Mouse (Mus musculus) ES-E14 (cell line): Measurements from ENCODE around the gene Hist2h4. TPM values are rescaled to one million over a fixed set of nuclear protein-coding genes. Genes with fewer than 3 reads are reported as not detected.

ENCODE experiments used
- DNase-seq: peaks from one replicate; pipeline ENCODE4 v3.0.0-alpha.2; 2013; ENCODE audit warnings: low read depth, low spot score
- H3K27ac ChIP-seq: 2 replicates; pipeline ENCODE4 v1.5.1; 2012; ENCODE audit warnings: low read depth, mild to moderate bottlenecking, low read length, moderate library complexity, mixed read lengths; ENCODE audit not compliant: poor library complexity, insufficient read depth, severe bottlenecking
- H3K36me3 ChIP-seq: 2 replicates; pipeline ENCODE4 v1.6.1; 2012; ENCODE audit warnings: mild to moderate bottlenecking, low read length, moderate library complexity, mixed read lengths; ENCODE audit not compliant: control insufficient read depth, poor library complexity, insufficient read depth, severe bottlenecking
- H3K4me1 ChIP-seq, 2 experiments: fragments of 150-350 bp in 1 of 2; sonication (generic) in 1 of 2; 2 replicates each; pipeline ENCODE4 v1.6.1; 2012; ENCODE audit warnings: low read length in 2 of 2, mild to moderate bottlenecking in 1 of 2, mixed read lengths in 1 of 2; ENCODE audit not compliant: control insufficient read depth in 2 of 2, insufficient read depth in 2 of 2, poor library complexity in 1 of 2
- H3K4me3 ChIP-seq, 2 experiments: fragments of 150-350 bp in 1 of 2; sonication (generic) in 1 of 2; 2 replicates each; pipeline ENCODE4 v1.5.1; 2012; ENCODE audit warnings: low read length in 2 of 2, low read depth in 1 of 2, mild to moderate bottlenecking in 1 of 2, mixed read lengths in 1 of 2; ENCODE audit not compliant: insufficient read depth in 1 of 2, poor library complexity in 1 of 2, severe bottlenecking in 1 of 2
- H3K9ac ChIP-seq: 2 replicates; pipeline ENCODE4 v1.6.1; 2012; ENCODE audit warnings: low read depth, mild to moderate bottlenecking, low read length, mixed read lengths; ENCODE audit not compliant: poor library complexity, insufficient read depth, severe bottlenecking
- H3K9me3 ChIP-seq: fragments of 150-350 bp; sonication (generic); 2 replicates; pipeline ENCODE4 v1.6.1; 2012; ENCODE audit warnings: low read depth, mild to moderate bottlenecking, low read length; ENCODE audit not compliant: control insufficient read depth, insufficient read depth
- CHD2 ChIP-seq: IDR thresholded peaks from 2 replicates; pipeline ENCODE4 v1.6.1; 2014; ENCODE audit warnings: mild to moderate bottlenecking, low read depth, low read length, inconsistent platforms
- HCFC1 ChIP-seq: IDR thresholded peaks from 2 replicates; pipeline ENCODE4 v1.6.1; 2012; ENCODE audit warnings: low read length, inconsistent platforms, borderline replicate concordance; ENCODE audit not compliant: insufficient read depth
- MAFK ChIP-seq: IDR thresholded peaks from 2 replicates; pipeline ENCODE4 v1.6.1; 2014; ENCODE audit warnings: mild to moderate bottlenecking, low read depth, low read length, inconsistent platforms; ENCODE audit not compliant: insufficient read depth
- ZC3H11A ChIP-seq: IDR thresholded peaks from 2 replicates; pipeline ENCODE4 v1.6.1; 2012; ENCODE audit warnings: low read depth, mild to moderate bottlenecking, inconsistent platforms, low read length, borderline replicate concordance
- ZNF384 ChIP-seq: IDR thresholded peaks from 2 replicates; pipeline ENCODE4 v1.6.1; 2012; ENCODE audit warnings: low read depth, low read length, inconsistent platforms
- in situ Hi-C, 2 experiments: fragments of 600-800 bp; cut with MboI; formaldehyde crosslinking; loops; one replicate each; pipeline ENCODE4 v1.15.1; 2025; ENCODE audit warnings: low sequenced_read_pairs in 2 of 2, inconsistent platforms in 1 of 2; ENCODE audit not compliant: unreplicated experiment in 2 of 2
- total RNA-seq: library from RNA; depleted of rRNA; stranded (reverse); fragments of 300-350 nt; gene quantifications from 2 replicates; pipeline ENCODE4 v1.2.3, GENCODE M21; 2012

Hist2h4 gene
- total RNA-seq, 1 experiment: 46.0 TPM

DNA sequence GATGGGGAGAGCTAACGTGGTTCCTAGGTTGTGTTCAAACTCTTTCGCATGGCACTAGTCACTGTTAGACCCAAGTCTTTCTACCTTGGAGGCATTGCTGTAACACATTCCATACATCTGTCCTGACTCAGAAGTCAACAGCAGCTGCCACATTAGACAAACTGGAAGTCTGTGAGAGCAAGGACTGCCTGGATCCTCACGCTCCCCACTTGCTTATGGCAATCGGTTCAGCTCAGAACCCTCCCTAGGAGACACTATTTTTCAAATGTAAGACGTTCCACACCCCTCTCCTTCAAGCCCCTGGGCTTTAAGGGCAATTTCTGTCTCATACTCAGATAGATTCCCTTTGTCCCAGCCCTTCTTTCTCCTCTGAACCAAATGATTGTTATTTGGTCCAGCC, 39.0 kb upstream of the Hist2h4 start:
- peaks cover 0 to 7% of the 10 kb centered on the region in 2 experiments; a peak in 2 of 4 replicates for H3K4me1 ChIP-seq
- H3K4me3 ChIP-seq: no peak overlapping the region
- H3K9me3 ChIP-seq: no peaks in the 10 kb centered on the region
- no peaks in the 10 kb centered on the region for H3K36me3 ChIP-seq
- H3K9ac ChIP-seq: no peak overlapping the region
- DNase-seq: no peak
- TF ChIP-seq ZC3H11A: no peak
- no peak for TF ChIP-seq MAFK
- TF ChIP-seq CHD2: no peak
- no peak for TF ChIP-seq HCFC1
- TF ChIP-seq ZNF384: no peak
- H3K27ac ChIP-seq: no peak overlapping the region
- in situ Hi-C loops: no loop called here

GRCm38 (mm10) chr3:96300706-96301529, 37.8 kb upstream of the Hist2h4 start:
- TF ChIP-seq MAFK (peak; percentile 76), ZC3H11A (no peak), HCFC1 (no peak), CHD2 (no peak), ZNF384 (no peak)
- in situ Hi-C loops: no loop called here
- no peaks in the 10 kb centered on the region for H3K36me3 ChIP-seq
- no peak overlapping the region for H3K27ac ChIP-seq
- DNase-seq: no peak
- no peaks in the 10 kb centered on the region for H3K9me3 ChIP-seq
- H3K9ac ChIP-seq: no peak overlapping the region
- H3K4me3 ChIP-seq: peak overlapping the region; percentile 36 to 38
- H3K4me1 ChIP-seq: peaks cover 0 to 5% of the 10 kb centered on the region in 2 experiments; a peak in 2 of 4 replicates

DNA sequence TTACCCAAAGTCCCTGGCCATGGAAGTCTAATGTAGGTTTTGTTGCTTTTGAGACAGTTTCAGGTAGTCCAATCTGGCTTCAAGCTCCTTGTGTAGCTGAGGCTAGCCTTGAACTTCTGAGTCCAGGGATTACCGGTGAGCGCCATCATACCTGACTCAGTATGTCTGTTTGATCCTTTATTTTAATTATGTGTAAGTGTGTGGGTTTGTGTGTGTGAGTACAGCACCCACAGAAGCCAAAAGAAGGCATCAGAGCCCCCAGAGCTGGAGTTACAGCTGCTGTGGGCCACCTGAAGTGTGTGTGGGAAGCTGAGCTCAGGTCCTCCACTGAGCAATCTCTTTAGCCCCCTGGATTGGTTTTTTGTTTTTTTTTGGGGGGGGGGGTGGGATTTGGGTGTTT, 36.5 kb upstream of the Hist2h4 start:
- no peak for TF ChIP-seq MAFK
- TF ChIP-seq HCFC1: no peak
- no peak for TF ChIP-seq ZC3H11A
- TF ChIP-seq CHD2: no peak
- TF ChIP-seq ZNF384: no peak

DNA sequence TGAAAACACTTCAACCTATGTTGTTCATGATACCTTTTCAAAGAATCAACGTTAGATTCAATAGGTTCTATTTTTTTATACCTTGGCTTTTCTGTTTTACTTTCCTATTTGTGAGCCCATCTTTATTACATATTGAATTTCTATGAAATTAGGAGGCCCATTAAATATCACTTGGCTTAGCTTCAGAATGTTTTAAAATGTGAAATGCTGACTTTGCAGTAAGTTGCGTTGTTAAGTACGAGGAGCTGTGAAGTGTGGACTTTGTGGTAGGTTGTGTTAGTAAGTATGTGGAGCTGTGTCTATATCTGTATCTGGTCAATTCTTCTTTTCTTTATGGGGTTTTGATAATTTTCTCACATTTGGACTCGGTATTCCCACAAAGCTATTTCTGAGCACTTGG, 35.2 kb upstream of the Hist2h4 start:
- in situ Hi-C loops: no loop called here
- peak; percentile 63 for TF ChIP-seq MAFK
- TF ChIP-seq ZNF384: no peak
- Histone ChIP-seq H3K4me1 (peaks cover 0 to 2% of the 10 kb centered on the region in 2 experiments; a peak in 1 of 4 replicates), H3K9ac (no peak overlapping the region), H3K36me3 (no peaks in the 10 kb centered on the region), H3K9me3 (no peaks in the 10 kb centered on the region), H3K27ac (no peak overlapping the region), H3K4me3 (no peak overlapping the region)
- DNase-seq: no peak

More for the DNA sequence above, 36.5 kb upstream of the Hist2h4 start:
- H3K27ac ChIP-seq: no peak overlapping the region
- H3K4me1 ChIP-seq: peaks cover 0 to 4% of the 10 kb centered on the region in 2 experiments; a peak in 1 of 4 replicates
- H3K9ac ChIP-seq: no peak overlapping the region
- in situ Hi-C loops: no loop called here
- H3K9me3 ChIP-seq: no peaks in the 10 kb centered on the region
- no peak for DNase-seq
- H3K36me3 ChIP-seq: no peaks in the 10 kb centered on the region
- no peak overlapping the region for H3K4me3 ChIP-seq
